Mouse (Mus musculus): ENCODE measurements at regions not wholly inside any gene's neighbourhood (a gene's known extent, or its start where the extent isn't known, plus 50 kb on each side); places are given as distances from the start of the nearest gene placed in this dataset.

GRCm38 (mm10) chr11:56442381-56442780 is 401.6 kb upstream of the Nmur2 start:
- no peak for DNase-seq (ENCODE audit: low spot score)

GRCm38 (mm10) chr11:56441071-56441470 is 400.3 kb upstream of the Nmur2 start:
- no peak for DNase-seq (ENCODE audit: low spot score)

DNA sequence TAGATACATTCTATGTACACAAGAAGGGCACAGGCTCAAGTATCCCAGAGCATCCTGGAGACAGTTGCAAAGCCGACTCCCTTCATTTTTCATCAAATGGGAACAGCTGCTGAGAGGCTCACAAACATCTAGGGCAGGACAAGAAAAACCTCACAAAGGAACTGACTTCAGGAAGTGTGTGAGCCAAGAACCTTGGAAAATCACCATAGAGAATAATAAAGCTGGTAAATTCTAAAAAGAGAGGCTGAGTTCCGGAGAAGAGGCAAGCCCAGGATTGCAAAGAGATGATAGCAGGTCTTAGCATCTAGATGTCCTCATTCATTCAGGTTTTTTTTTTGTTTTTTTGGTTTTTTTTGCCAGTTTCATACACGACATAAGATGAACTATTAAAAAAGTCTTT is 390.3 kb upstream of the Nmur2 start:
- DNase-seq (ENCODE audit: low spot score) = no peak

DNA sequence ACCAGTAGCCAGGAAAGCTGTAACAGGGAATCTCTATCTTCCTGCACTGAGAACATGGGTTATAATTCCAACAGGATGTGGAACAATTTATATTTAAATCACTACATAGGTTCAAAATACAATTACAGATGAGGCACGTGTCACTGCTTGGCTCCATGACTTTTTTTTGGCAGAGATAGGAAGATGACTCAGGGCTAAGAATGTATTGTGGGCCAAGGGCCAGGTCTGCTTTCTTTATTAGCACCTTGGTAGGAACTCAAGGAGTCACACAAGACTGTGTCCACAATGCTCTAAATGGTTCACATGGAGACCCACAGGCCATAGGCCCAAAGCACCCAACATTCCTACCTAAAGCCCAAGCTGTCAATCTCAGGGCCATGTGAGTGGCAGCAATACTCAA is 344.0 kb upstream of the Nmur2 start:
- DNase-seq (ENCODE audit: low spot score) = no peak

DNA sequence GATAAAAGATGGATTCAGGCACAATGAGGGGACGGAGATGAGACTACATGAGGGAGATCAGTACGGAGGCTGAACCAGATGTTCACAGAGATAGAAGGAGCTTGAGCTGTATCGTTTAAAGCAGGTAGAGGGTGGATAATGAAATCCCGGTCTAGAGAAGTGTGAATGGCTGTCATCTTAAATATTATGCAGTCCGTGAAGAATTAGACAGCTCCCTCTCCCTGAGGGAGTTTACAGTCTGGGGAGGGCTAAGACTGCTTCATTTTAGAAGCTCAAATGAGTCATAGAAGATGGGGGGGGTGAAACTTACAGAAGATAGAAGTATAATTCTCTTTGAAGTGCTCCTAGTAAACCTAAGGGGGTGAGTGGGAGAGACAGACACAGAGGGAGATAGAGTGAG is 336.7 kb upstream of the Nmur2 start:
- DNase-seq (ENCODE audit: low spot score) = no peak

DNA sequence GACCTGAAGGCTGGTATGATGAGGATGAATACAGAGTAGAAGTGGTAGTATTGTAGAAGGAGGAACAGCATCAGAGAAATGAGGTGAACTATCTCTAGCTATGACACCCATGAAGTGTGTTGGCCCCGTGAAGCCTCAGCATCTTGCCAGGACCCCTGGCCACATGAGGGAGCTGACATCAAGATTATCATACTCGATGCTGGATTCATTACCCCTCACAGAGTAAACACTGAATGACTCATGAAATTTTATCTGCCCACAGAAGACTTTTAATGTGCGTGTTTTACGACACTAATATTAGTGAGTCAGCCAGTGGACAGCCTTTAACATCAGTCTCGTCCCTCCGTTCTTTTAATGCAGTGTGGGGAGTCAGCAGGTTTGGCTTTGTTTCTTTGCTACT is 333.5 kb upstream of the Nmur2 start:
- no peak for DNase-seq (ENCODE audit: low spot score)

DNA sequence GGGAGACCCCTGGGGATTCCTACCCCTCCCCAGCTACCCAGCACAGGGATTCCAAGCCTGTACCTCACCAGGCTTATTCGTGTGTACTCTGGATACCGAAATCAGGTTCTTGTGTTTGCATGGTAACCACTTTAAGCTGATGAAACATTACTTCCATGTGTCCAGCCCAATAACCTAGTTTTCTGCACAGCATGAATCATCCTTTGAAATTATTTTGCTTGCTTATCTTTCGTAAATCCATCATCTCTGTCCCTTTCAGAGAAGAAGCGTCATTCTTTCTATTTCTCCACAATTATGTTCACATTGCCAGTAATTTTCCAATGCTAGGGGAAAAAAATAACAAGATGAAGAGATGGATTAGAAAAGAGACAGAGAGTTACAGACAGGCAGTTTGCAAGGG is 332.8 kb upstream of the Nmur2 start:
- DNase-seq (ENCODE audit: low spot score) = no peak

- no peak for DNase-seq (ENCODE audit: low spot score)
These were observed 316.9 kb upstream of the Nmur2 start for GRCm38 (mm10) chr11:56357690-56358089.

DNA sequence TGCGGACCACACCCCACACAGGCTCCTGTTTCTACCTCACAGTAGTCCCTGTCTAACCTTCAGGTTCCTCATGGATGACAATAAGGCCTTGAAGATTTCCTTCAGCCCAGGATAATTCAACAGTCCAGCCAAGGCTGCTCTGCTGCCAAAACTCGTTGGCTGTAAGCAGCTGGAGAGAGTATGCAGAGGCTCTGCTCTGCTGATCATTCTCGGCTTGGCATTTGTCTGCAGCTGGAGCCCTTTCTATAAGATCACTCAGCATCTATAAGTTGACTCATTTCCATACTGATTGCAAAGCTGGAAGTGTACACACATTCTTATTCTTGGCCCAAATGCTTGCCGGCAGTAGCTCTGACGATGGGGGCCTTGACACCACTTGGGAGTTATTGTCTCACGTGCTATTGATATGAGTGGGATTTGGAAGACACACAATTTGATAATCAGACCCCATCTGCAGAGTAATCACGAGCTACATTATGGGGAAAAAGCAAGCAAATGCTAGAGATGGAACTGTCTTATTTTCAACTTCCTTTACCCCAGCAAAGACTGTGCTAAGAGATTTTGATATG is 311.1 kb upstream of the Nmur2 start:
- no peak for DNase-seq (ENCODE audit: low spot score)

DNA sequence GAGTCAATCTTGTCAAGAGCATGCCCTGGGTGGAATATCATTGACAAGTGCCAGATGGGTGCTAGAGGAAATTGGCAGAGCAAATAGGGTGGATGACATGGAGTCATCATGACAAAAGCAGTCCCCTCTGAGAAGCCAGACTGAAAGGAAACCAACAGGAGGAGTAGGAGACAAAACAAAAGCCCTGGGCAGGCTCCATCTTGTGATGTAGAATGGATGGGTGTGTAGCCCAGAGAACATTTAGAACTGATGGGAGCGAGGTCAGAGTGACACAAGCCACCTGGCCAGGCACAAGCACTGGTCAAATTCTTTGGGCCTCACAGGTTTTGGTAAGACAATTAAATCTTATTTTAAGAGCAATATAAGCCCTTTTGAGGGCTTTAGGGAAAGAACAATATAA is 310.4 kb upstream of the Nmur2 start:
- DNase-seq (ENCODE audit: low spot score) = no peak

- DNase-seq (ENCODE audit: low spot score) = no peak
These were observed 309.0 kb upstream of the Nmur2 start for GRCm38 (mm10) chr11:56349766-56350165.

DNA sequence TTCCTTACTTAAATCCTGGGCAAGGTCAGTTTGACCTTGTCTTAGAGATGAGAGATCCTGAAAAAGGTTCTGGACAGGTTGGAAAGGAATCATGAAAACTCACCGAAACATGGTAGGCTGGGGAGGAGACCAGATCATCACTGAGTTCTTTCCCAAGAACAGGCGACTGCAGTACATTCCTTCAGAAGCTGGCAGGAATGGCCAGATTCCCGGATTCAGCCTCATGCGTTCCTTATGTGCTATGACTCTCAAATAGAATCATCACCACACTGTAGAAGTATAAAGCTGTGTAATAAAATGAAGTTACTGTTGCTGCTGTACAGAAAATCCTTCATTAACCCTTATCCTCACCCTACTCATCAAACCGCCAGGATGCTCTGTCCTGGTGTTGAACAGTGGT is 307.6 kb upstream of the Nmur2 start:
- no peak for DNase-seq (ENCODE audit: low spot score)

DNA sequence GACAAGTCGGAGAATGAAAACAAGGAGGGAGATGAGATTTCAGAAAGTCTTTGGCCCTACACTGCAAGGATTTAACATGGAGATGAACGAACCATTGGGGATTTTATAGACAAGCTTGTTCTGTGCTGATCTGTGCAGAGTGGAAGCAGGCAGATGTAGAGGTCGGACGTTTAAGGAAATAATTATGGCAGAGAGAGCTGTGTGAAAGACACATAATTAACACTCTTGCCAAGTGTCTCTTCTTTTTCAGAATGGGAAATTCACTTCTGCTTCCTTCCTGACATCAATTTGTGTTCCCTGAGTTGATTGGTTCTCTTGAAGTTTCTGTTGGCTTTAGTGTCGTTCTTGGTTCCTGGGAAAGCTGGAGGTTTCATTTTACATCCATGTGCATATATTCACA is 302.3 kb upstream of the Nmur2 start:
- no peak for DNase-seq (ENCODE audit: low spot score)

- DNase-seq (ENCODE audit: low spot score) = no peak
These were observed 300.9 kb upstream of the Nmur2 start for GRCm38 (mm10) chr11:56341731-56342130.

DNA sequence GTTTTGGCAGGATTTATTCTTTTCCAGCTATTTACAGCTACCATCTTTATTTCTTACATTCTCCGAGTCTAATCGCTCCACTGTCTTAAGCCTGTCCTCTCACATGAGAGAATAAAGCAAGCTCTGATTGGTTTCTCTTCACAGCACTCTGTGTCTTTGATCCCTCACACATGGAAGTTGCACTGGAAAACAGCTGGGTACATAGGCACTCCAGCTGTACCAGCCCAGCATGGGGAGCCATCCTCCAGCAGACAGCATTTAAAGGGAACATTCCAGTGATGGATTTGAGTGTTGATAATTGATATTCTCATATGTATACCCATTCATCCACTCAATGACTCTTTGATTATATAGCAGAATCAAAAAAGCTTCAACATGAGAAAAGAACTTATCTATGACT is 300.2 kb upstream of the Nmur2 start:
- no peak for DNase-seq (ENCODE audit: low spot score)

GRCm38 (mm10) chr11:56338511-56338910 is 297.7 kb upstream of the Nmur2 start:
- no peak for DNase-seq (ENCODE audit: low spot score)

DNA sequence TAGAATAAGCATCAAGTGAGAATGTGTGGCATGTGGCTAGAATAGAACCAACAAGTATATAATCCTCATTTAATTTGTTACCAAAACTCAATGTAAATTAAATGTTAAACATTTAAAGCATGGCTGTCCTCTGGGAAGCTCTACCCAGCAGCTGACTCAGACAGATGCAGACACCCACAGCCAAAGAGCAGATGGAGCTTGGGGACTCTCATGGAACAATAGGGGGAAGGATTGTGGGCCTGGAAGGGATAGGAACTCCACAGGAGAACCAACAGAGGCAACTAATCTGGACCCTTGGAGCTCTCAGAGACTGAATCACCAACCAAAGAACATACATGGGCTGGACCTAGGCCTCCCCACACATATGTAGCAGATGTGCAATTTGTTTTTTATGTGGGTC is 295.1 kb upstream of the Nmur2 start:
- no peak for DNase-seq (ENCODE audit: low spot score)

GRCm38 (mm10) chr11:56320293-56320692 is 279.5 kb upstream of the Nmur2 start:
- no peak for DNase-seq (ENCODE audit: low spot score)

DNA sequence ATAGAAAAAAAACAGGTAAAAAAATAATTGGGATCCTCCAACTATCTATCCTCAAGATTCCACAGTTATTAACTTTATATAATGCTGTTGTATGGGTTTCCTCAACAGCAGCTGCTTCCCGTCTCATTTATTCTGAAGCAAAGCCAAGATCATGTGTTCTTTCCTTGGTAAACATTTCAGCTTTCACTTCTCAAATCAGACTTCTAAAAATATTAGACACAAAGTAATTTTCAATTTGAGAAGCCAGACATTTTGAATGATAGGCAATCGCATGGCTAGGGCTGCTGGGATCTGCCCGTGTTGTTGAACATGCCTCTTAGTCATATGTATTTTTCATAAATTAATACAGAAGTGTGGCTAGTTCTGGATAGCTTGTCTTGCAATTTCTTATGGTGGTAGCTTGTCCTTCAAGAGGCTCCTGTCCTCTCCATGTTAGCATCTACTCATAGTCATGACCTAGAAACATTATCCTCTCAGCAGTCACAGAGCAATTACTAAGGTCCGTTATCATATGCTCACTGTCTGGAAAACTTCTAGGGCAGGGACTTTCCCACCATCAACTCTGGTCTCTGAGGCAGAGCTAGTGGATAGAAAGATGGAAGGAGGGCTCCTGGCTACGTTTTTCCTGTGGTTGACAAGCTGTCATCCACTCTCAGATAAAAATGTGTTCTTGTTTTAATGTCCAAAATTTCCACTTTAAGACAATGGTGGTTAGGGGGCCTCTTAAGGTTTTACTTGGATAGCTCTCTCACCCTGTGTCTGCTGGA is 274.6 kb upstream of the Nmur2 start:
- no peak for DNase-seq (ENCODE audit: low spot score)

DNA sequence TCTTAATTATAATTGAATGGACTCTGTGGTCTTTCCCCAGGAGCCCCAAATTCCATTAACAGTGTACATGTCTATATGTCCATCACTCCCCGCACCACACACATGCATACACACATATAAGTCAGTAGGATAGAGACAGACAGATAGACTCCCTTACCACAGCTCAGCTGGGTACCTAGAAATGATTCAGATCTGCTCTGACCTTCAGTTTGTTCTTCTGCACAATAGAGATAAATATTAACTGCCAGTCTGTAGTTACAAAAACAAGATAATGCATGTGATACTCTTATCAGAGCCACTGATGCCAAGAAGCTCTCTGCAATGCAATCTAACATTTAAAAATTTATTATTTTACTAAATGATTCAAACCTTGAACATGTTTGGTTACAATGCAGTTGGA is 268.7 kb upstream of the Nmur2 start:
- no peak for DNase-seq (ENCODE audit: low spot score)

- DNase-seq (ENCODE audit: low spot score) = no peak
These were observed 267.7 kb upstream of the Nmur2 start for GRCm38 (mm10) chr11:56308383-56309105.

- no peak for DNase-seq (ENCODE audit: low spot score)
These were observed 266.2 kb upstream of the Nmur2 start for GRCm38 (mm10) chr11:56307051-56307450.

Data from testis, postnatal 14 days (tissue).